Mouse (Mus musculus): ENCODE data around the gene Ddrgk1. TPM values are rescaled to one million over a fixed set of nuclear protein-coding genes. Genes with fewer than 3 reads are reported as not detected.

Ddrgk1 gene
- total and polyA plus RNA-seq, 3 experiments, result 51.7 to 93.1 (median 77.9) TPM

DNA sequence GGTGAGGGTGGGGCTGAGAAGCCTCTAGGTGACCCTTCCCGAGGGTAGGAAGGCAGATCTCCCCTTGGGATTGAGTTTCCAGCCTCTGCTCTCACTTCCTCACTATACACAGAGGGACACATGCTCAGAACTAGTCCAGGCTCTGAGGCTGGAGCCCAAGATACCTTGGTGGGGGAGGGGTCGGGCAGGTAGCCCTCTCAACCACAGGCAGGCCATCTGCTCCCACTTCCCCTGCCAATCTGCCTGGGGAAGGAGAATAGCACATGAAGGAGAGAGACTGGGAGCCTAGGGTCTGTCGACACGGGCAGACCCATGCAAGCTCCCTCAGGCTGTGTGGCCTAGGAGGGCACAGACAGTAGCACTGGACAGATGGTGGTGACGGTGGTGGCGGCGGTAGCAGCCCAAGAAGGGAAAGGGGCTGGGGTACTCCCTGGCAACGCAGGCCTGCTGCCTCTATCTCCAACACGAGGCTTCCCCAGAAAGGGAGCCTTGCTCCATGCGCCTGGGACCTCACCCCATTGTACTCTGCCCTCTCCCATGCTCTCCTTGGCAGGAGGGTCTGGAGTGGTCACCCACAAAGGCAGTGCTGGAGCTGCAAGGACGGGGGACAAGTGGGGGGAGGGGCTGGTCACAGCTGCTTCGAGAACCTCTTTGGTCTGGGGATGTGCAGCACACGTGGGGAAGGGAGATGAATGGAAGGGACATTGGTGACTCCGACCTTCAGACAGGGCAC is 30.3 kb downstream of the Ddrgk1 start:
- TF ChIP-seq NRF1 (IDR thresholded peaks at IDR 0.05; ENCODE audit: low read depth, low read length), result no peak
- TF ChIP-seq MXI1 (IDR thresholded peaks at IDR 0.05; ENCODE audit: low read depth, low read length), result no peak
- no peak for TF ChIP-seq MAX (IDR thresholded peaks at IDR 0.05; ENCODE audit: low read length)
- no peak for TF ChIP-seq GABPA (IDR thresholded peaks at IDR 0.05; ENCODE audit: insufficient replicate concordance, low read depth, low read length)
- TF ChIP-seq ZNF384 (IDR thresholded peaks at IDR 0.05; ENCODE audit: low read depth, low read length), result no peak
- TF ChIP-seq E2F4 (IDR thresholded peaks at IDR 0.05; ENCODE audit: insufficient replicate concordance, low read depth, low read length), result no peak
- TF ChIP-seq ZKSCAN1 (IDR thresholded peaks at IDR 0.05; ENCODE audit: borderline replicate concordance, low read depth, low read length), result no peak
- TF ChIP-seq KAT2A (IDR thresholded peaks at IDR 0.05; ENCODE audit: insufficient replicate concordance, low read length), result no peak
- no peak for TF ChIP-seq HCFC1 (IDR thresholded peaks at IDR 0.05; ENCODE audit: low read depth, low read length)
- TF ChIP-seq MEF2A (IDR thresholded peaks at IDR 0.05; ENCODE audit: borderline replicate concordance, low read depth, low read length), result no peak
- dilution Hi-C loops (cut with MboI; ENCODE audit: extremely low pct_ligation_motif_present, extremely low pct_unique_long_range_greater_than_20kb, low sequenced_read_pairs), result no loop called here
- Histone ChIP-seq H3K4me2 (ENCODE audit: insufficient read depth, low read depth, poor library complexity, severe bottlenecking) (no peak overlapping the region), H3K9me3 (replicated peaks; ENCODE audit: low read length) (no peaks in the 10 kb centered on the region), H3K36me3 (replicated peaks in 1 of 2; ENCODE audit: control insufficient read depth in 1 of 2, insufficient read depth in 1 of 2, low read length in 1 of 2) (peaks cover 3 to 33% of the 10 kb centered on the region in 2 experiments), H3K27ac (ENCODE audit: insufficient read depth, low read depth) (no peak overlapping the region), H3K27me3 (replicated peaks) (no peaks in the 10 kb centered on the region), H3K79me2 (replicated peaks; ENCODE audit: control insufficient read depth, extremely low read depth, insufficient read depth, poor library complexity, severe bottlenecking) (peaks cover 8% of the 10 kb centered on the region), H3K4me1 (ENCODE audit: control insufficient read depth in 1 of 2, insufficient read depth in 2 of 2) (peaks cover 16 to 30% of the 10 kb centered on the region in 2 experiments), H3K4me3 (replicated peaks in 1 of 3; ENCODE audit: low read depth in 2 of 3, low read length in 2 of 3, poor library complexity in 1 of 3) (no peak overlapping the region), H3K9ac (ENCODE audit: insufficient read depth, low read depth) (no peak overlapping the region)
- DNase-seq (ENCODE audit: extremely low read depth), result no peak
- in situ Hi-C loops (cut with MboI; ENCODE audit: low pct_ligation_motif_present, low pct_unique_long_range_greater_than_20kb, low sequenced_read_pairs), result no loop called here

DNA sequence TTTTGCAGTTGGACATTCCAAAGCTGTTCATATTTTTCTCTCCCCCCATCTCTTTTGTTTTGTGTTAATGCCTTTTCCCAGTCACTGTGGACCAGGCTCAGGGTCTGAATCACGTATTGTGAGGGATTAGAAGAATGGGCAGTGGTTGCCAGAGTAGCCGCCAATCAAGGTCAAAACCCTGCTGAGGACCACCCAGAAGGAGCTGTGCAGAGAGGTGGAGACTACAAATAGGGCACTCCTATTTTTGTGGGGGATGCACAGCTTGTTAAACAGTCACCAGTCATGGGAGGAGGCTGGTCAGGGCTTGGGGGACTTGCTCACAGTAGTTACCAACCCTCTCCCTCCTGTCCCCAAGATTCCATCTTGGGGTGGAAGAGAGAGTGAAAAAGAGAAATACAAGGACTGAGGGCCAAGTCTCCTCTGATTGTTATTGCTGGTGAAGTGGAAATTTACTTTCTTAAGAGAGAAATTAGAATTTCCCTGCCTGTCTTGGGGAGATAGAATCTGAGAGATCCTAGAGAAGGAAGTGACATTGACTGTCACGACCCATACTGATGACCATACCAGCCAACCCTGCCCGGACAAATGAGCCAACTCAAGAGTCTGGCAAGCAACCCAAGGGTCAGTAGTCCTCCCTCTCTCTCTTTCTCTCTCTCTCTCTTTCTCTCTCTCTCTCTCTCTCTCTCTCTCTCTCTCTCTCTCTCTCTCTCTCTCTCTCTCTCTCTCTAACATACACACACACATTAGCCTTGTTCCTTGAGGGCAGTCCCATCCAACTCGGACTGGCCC is 31.4 kb downstream of the Ddrgk1 start:
- Histone ChIP-seq H3K9me3 (replicated peaks; ENCODE audit: low read length) (no peaks in the 10 kb centered on the region), H3K36me3 (replicated peaks in 1 of 2; ENCODE audit: control insufficient read depth in 1 of 2, insufficient read depth in 1 of 2, low read length in 1 of 2) (peaks cover 3 to 34% of the 10 kb centered on the region in 2 experiments), H3K4me1 (ENCODE audit: control insufficient read depth in 1 of 2, insufficient read depth in 2 of 2) (peaks cover 13 to 27% of the 10 kb centered on the region in 2 experiments), H3K27me3 (replicated peaks) (no peaks in the 10 kb centered on the region), H3K4me2 (ENCODE audit: insufficient read depth, low read depth, poor library complexity, severe bottlenecking) (no peak overlapping the region), H3K4me3 (replicated peaks in 1 of 3; ENCODE audit: low read depth in 2 of 3, low read length in 2 of 3, poor library complexity in 1 of 3) (no peak overlapping the region), H3K27ac (ENCODE audit: insufficient read depth, low read depth) (no peak overlapping the region), H3K9ac (ENCODE audit: insufficient read depth, low read depth) (no peak overlapping the region), H3K79me2 (replicated peaks; ENCODE audit: control insufficient read depth, extremely low read depth, insufficient read depth, poor library complexity, severe bottlenecking) (peaks cover 18% of the 10 kb centered on the region)
- DNase-seq (ENCODE audit: extremely low read depth), result no peak
- in situ Hi-C loops (cut with MboI; ENCODE audit: low pct_ligation_motif_present, low pct_unique_long_range_greater_than_20kb, low sequenced_read_pairs), result no loop called here
- dilution Hi-C loops (cut with MboI; ENCODE audit: extremely low pct_ligation_motif_present, extremely low pct_unique_long_range_greater_than_20kb, low sequenced_read_pairs), result no loop called here
- TF ChIP-seq POLR2A (IDR thresholded peaks at IDR 0.05; ENCODE audit: low read depth, low read length) (no peak), USF1 (IDR thresholded peaks at IDR 0.05; ENCODE audit: low read depth, low read length) (no peak), MYC (IDR thresholded peaks at IDR 0.05; ENCODE audit: low read depth, low read length) (no peak), SIN3A (IDR thresholded peaks at IDR 0.05; ENCODE audit: low read length) (no peak), NRF1 (IDR thresholded peaks at IDR 0.05; ENCODE audit: low read depth, low read length) (no peak), E2F4 (IDR thresholded peaks at IDR 0.05; ENCODE audit: insufficient replicate concordance, low read depth, low read length) (no peak), HCFC1 (IDR thresholded peaks at IDR 0.05; ENCODE audit: low read depth, low read length) (no peak), JUND (conservative IDR thresholded peaks at IDR 0.05; ENCODE audit: low read depth, low read length) (no peak), ZMIZ1 (IDR thresholded peaks at IDR 0.05; ENCODE audit: low read depth, low read length) (no peak), USF2 (conservative IDR thresholded peaks at IDR 0.05; ENCODE audit: low read depth, low read length) (no peak), MAX (IDR thresholded peaks at IDR 0.05; ENCODE audit: low read length) (no peak), EP300 (IDR thresholded peaks at IDR 0.05; ENCODE audit: low read length) (no peak), IRF4 (IDR thresholded peaks at IDR 0.05; ENCODE audit: low read depth, low read length) (no peak), CHD1 (IDR thresholded peaks at IDR 0.05; ENCODE audit: low read depth, low read length) (no peak)
